Mouse (Mus musculus) bone marrow macrophage, adult 2 months (primary cell): ENCODE data around the gene Rhbdd1.

Source experiments
- CTCF ChIP-seq: IDR thresholded peaks from 2 replicates; pipeline ENCODE4 v1.5.1; 2012; ENCODE audit warnings: low read depth, mild to moderate bottlenecking, low read length, moderate library complexity
- POLR2A ChIP-seq: IDR thresholded peaks from 2 replicates; pipeline ENCODE4 v1.6.1; 2012; ENCODE audit warnings: mild to moderate bottlenecking, low read depth, low read length, borderline replicate concordance

- TF ChIP-seq CTCF (no peak), POLR2A (no peak)
Measured at GRCm38 (mm10) chr1:82320456-82320855, 4.2 kb downstream of the Rhbdd1 start.
